Mouse (Mus musculus) ES-E14 (cell line): ENCODE results near the gene Amdhd2.

Experiments used
- CHD2 ChIP-seq: IDR thresholded peaks from 2 replicates; pipeline ENCODE4 v1.6.1; 2014; ENCODE audit warnings: mild to moderate bottlenecking, low read depth, low read length, inconsistent platforms
- HCFC1 ChIP-seq: IDR thresholded peaks from 2 replicates; pipeline ENCODE4 v1.6.1; 2012; ENCODE audit warnings: low read length, inconsistent platforms, borderline replicate concordance; ENCODE audit not compliant: insufficient read depth
- MAFK ChIP-seq: IDR thresholded peaks from 2 replicates; pipeline ENCODE4 v1.6.1; 2014; ENCODE audit warnings: mild to moderate bottlenecking, low read depth, low read length, inconsistent platforms; ENCODE audit not compliant: insufficient read depth
- ZC3H11A ChIP-seq: IDR thresholded peaks from 2 replicates; pipeline ENCODE4 v1.6.1; 2012; ENCODE audit warnings: low read depth, mild to moderate bottlenecking, inconsistent platforms, low read length, borderline replicate concordance
- ZNF384 ChIP-seq: IDR thresholded peaks from 2 replicates; pipeline ENCODE4 v1.6.1; 2012; ENCODE audit warnings: low read depth, low read length, inconsistent platforms

GRCm38 (mm10) chr17:24142897-24143296 lies 20.7 kb downstream of the Amdhd2 start:
- no peak for TF ChIP-seq ZC3H11A
- TF ChIP-seq CHD2, result no peak
- TF ChIP-seq HCFC1, result no peak
- no peak for TF ChIP-seq ZNF384
- TF ChIP-seq MAFK, result no peak
